Mouse (Mus musculus) embryonic facial prominence, embryonic 14.5 days (tissue): Measurements from ENCODE around the gene Pias1. TPM values are rescaled to one million over a fixed set of nuclear protein-coding genes. Genes with fewer than 3 reads are reported as not detected.

Experiments used
- ATAC-seq: fragments of 200-750 bp; cut with Nextera tagmentation; 2 replicates; pipeline ENCODE4 v1.8.0; 2017; ENCODE audit warnings: low read depth, moderate number of reproducible peaks, moderate TSS enrichment
- DNase-seq: peaks from one replicate; pipeline ENCODE4 v3.0.0-alpha.2; 2015; ENCODE audit warnings: low spot score
- H3K27ac ChIP-seq: fragments of 300-500 bp; sonication (generic); replicated peaks from 2 replicates; pipeline ENCODE4 v1.5.1; 2014; ENCODE audit warnings: low read depth, mild to moderate bottlenecking, low read length, moderate library complexity
- H3K27me3 ChIP-seq: fragments of 300-500 bp; sonication (generic); replicated peaks from 2 replicates; pipeline ENCODE4 v1.6.1; 2014; ENCODE audit warnings: low read length; ENCODE audit not compliant: control insufficient read depth, insufficient read depth
- H3K36me3 ChIP-seq: fragments of 300-500 bp; sonication (generic); 2 replicates; pipeline ENCODE4 v1.6.1; 2014; ENCODE audit warnings: low read length, mixed read lengths; ENCODE audit not compliant: control insufficient read depth, insufficient read depth
- H3K4me1 ChIP-seq: fragments of 300-500 bp; sonication (generic); 2 replicates; pipeline ENCODE4 v1.6.1; 2014; ENCODE audit warnings: antibody characterized with exemption, low read length; ENCODE audit not compliant: control insufficient read depth, insufficient read depth
- H3K4me2 ChIP-seq: fragments of 300-500 bp; sonication (generic); 2 replicates; pipeline ENCODE4 v1.6.1; 2014; ENCODE audit warnings: low read depth, mild to moderate bottlenecking, low read length, moderate library complexity, mixed read lengths
- H3K4me3 ChIP-seq: fragments of 300-500 bp; sonication (generic); 2 replicates; pipeline ENCODE4 v1.5.1; 2014; ENCODE audit warnings: low read depth, mild to moderate bottlenecking, low read length
- H3K9ac ChIP-seq: fragments of 300-500 bp; sonication (generic); 2 replicates; pipeline ENCODE4 v1.6.1; 2014; ENCODE audit warnings: low read depth, mild to moderate bottlenecking, low read length, moderate library complexity, mixed read lengths
- H3K9me3 ChIP-seq: fragments of 300-500 bp; sonication (generic); 2 replicates; pipeline ENCODE4 v1.6.1; 2016; ENCODE audit warnings: low read length; ENCODE audit not compliant: control insufficient read depth
- WGBS: fragments of 180-500 bp; shearing (Covaris S2); extraction: QIAGEN DNeasy Blood & Tissue Kit; methylation state at CpG from one replicate; pipeline ENCODE4 v1.1.7; 2014; 5-methylcytosine and 5-hydroxymethylcytosine counted together
- polyA plus RNA-seq: library from polyadenylated mRNA; unstranded; fragments of >200 nt; fragmentation: Nextera tagmentation; extraction: Ambion mirVana; gene quantifications from 2 replicates; pipeline ENCODE4 v1.2.1, GENCODE M21; 2014

Pias1 gene
- 47.2 and 49.5 TPM in 2 replicates for polyA plus RNA-seq

DNA sequence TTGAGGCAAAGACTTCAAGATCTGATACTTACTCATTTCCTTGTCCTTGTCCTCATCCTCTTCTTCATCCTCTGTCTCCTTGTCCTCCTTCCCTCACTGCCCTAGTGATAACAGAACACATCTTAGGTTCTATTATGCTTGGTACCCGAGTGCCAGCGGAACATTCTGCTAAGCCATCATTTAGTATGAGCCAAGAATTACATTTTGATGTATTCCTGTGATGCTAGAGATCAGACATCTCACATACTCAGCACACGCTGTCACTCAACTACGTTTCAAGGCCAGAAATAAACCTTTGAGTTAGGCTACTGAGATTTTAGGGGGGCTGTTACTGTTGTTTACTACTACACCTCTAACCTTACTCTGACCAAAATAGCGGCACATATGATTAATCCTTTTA is at the start of gene Pias1:
TSS of gene Pias1 (minus strand) at position 101 of the 400 bp plus-strand sequence.
- Histone ChIP-seq H3K9ac (no peak within 1 kb of the TSS), H3K4me2 (no peak within 1 kb of the TSS), H3K4me3 (no peak within 1 kb of the TSS), H3K4me1 (no peaks in the 10 kb centered on the region), H3K27me3 (no peaks in the 10 kb centered on the region), H3K36me3 (no peaks in the 10 kb centered on the region), H3K27ac (no peak within 1 kb of the TSS), H3K9me3 (no peaks in the 10 kb centered on the region)
- WGBS: 81% methylated on average over 5 of the region's 5 CpGs
- DNase-seq (no peak), ATAC-seq (no peak)

DNA sequence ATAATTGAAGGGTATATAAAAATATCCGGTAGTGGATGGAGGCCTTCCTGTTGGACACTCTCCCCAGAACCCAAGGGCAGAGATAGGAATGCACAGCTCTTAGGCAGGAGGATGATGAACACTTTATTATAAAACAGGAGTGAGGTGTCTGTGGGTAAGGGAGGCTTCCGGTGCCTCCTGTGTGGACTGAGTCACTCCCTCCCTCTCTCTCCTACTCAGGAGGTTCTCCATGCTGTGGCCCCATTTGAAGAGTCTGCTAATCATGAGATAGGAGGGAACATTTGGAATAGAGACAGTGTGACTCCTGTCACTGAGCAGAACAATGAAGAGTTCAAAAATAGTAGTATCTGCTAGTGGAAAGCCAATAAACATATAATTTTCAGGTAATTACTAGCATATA is 47.7 kb upstream of the Pias1 start:
- H3K4me1 ChIP-seq: peaks cover 8% of the 10 kb centered on the region
- no peak overlapping the region for H3K27ac ChIP-seq
- ATAC-seq (no peak), DNase-seq (no peak)
- H3K9ac ChIP-seq: no peak overlapping the region
- H3K9me3 ChIP-seq: no peaks in the 10 kb centered on the region
- no peak overlapping the region for H3K4me3 ChIP-seq
- no peaks in the 10 kb centered on the region for H3K36me3 ChIP-seq
- 86% methylated on average over 2 of the region's 2 CpGs for WGBS
- no peaks in the 10 kb centered on the region for H3K27me3 ChIP-seq
- H3K4me2 ChIP-seq: no peak overlapping the region

DNA sequence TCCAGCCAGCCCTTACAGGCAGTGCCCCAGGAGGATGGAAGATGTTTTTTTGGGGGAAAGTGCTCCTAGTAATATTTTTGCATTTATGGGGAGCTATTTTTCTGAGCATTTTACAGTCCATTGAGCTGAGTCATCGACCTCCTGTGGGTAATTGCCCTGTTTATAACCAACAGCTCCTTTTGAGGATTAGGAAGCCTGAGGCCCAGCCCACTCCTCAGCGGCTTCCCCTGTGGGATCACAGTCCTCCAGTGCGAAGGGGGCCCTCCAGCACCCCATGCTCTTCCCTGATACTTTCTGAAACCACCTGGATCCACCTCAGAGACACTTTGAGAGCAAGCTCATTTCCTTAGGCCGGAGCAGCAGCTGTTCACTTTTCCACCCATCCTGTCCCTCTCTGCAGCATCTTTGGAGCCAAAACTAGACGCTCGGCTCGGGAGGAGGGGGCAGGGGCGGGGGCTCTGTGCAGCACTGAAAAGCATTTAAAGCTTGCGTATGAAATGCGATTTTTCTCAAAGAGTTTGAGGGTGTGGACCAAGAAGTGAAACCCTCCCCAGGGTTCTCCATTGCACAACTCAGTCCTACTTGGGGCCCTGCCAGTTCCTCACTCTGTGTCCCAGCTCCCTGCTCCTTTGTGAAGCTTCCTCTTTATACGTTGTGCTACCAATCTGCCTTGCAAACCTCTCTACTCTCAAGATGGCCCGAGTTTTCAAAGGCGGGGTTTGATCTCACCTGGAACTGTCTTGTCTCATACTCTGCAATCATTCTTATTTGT is 43.5 kb upstream of the Pias1 start:
- Histone ChIP-seq H3K4me3 (no peak overlapping the region), H3K27me3 (no peaks in the 10 kb centered on the region), H3K27ac (peak overlapping the region; percentile 40; the same call in 1 of the 2 replicates), H3K36me3 (no peaks in the 10 kb centered on the region), H3K9me3 (no peaks in the 10 kb centered on the region), H3K9ac (no peak overlapping the region), H3K4me1 (peaks cover 8% of the 10 kb centered on the region), H3K4me2 (peak overlapping the region; percentile 37; the same call in 1 of the 2 replicates)
- WGBS: 34% methylated on average over 13 of the region's 13 CpGs
- DNase-seq (peak; percentile 83), ATAC-seq (peak; percentile 74)

DNA sequence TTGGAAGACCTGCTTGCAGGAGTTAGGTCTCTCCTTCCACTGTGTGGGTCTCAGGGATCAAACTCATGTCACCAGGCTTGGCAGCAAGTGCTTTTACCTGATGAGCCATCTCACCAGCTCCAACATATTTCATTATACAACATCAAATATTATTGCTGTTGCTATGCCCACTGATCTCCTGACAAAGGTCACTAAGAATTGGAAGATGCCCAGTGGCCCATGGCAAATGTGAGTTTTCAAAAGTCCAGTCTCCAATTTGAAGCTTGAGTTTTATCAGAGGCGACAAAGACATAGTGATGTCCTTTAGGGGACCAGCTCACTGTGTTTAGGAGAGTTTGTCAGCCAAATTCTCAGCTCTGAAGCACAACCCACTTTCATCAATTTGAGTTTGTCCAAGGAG is 34.8 kb upstream of the Pias1 start:
- DNase-seq (no peak), ATAC-seq (no peak)
- WGBS: 76% methylated on average over 1 of the region's 1 CpGs
- Histone ChIP-seq H3K4me1 (no peaks in the 10 kb centered on the region), H3K27me3 (no peaks in the 10 kb centered on the region), H3K4me2 (no peak overlapping the region), H3K36me3 (no peaks in the 10 kb centered on the region), H3K9me3 (peaks cover 4% of the 10 kb centered on the region; the same call in 1 of the 2 replicates), H3K4me3 (no peak overlapping the region), H3K9ac (no peak overlapping the region), H3K27ac (no peak overlapping the region)

DNA sequence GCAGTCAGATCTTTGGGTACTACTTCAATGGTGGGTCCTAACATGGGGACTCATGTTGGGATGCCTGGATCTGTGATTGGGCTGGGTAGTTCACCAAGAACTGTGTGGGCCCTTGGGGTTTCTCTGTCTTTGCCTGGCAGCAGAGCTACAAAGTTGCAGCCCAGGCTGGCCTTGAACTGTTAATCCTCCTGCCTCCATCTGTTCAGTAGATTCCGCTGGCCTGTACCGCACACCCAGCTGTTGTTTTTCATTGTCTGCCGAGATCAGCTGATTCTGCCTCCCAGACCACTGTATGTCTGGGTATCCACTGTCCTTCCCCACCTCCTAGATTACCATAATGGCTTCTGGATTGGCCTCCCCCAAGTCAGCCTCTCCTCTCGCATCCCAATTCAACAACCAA is 19.6 kb upstream of the Pias1 start:
- Histone ChIP-seq H3K9ac (no peak overlapping the region), H3K36me3 (no peaks in the 10 kb centered on the region), H3K4me3 (no peak overlapping the region), H3K4me1 (no peaks in the 10 kb centered on the region), H3K27me3 (no peaks in the 10 kb centered on the region), H3K4me2 (no peak overlapping the region), H3K9me3 (no peaks in the 10 kb centered on the region), H3K27ac (no peak overlapping the region)
- DNase-seq: no peak
- 86% methylated on average over 4 of the region's 4 CpGs for WGBS
- no peak for ATAC-seq

DNA sequence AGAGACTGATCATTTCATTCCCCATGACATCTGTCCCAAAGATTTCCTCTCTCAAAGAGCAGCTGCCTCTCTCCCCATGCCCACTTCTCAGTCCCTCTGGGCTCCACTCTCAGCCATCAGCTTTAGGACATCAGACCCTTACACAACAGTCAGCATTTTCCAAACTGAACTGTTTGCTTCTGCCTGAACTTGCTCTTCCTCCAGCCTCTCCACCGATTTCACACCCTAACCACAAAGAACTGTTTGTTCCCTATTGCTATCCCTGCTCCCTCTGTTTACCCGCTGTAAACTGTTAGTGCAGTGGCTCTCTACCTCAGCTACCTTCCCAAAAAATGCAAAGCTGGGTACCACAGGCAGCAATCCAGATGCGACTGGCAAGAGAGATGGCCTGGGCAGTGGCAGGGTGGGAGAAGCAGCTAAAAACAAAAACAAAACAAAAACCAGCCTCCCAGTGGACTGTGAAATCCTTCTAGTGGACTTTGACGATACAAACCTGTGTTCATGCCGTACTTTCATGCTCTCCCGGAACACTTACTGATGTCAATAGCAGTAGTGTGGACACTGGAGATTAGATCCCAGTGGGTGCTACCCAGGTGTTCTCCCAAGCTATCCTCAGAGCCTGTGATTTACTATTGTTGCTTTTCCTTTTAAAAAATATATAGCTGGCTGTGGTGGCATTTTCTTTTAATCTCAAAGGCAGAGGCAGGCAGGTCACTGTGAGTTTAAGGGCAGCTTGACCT is 18.5 kb upstream of the Pias1 start:
- H3K4me1 ChIP-seq: no peaks in the 10 kb centered on the region
- H3K9ac ChIP-seq: no peak overlapping the region
- H3K4me2 ChIP-seq: no peak overlapping the region
- H3K4me3 ChIP-seq: no peak overlapping the region
- ATAC-seq (no peak), DNase-seq (no peak)
- no peaks in the 10 kb centered on the region for H3K9me3 ChIP-seq
- H3K27ac ChIP-seq: no peak overlapping the region
- no peaks in the 10 kb centered on the region for H3K27me3 ChIP-seq
- WGBS: 64% methylated on average over 6 of the region's 6 CpGs
- no peaks in the 10 kb centered on the region for H3K36me3 ChIP-seq

DNA sequence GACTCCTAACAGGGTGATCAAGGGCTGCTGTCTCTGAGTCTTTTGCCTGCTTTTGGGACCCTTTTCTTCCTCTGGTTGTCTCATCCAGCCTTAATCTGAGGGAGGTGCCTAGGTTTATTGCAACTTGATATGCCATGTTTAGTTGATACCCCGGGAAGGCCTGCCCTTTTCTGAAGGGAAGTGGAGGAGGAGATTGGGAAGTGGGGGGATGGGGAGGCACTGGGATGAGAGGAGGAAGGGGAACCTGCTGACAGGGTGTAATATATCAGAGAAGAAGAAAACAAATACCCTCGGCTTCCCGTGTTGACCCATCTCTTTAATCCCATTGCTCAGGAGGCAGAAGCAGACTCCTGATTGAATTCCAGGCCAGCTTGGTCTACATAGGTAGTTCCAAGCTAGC is 10.8 kb upstream of the Pias1 start:
- Histone ChIP-seq H3K27me3 (no peaks in the 10 kb centered on the region), H3K9me3 (no peaks in the 10 kb centered on the region), H3K4me2 (no peak overlapping the region), H3K36me3 (no peaks in the 10 kb centered on the region), H3K27ac (no peak overlapping the region), H3K9ac (no peak overlapping the region), H3K4me1 (no peaks in the 10 kb centered on the region), H3K4me3 (no peak overlapping the region)
- 29% methylated on average over 3 of the region's 3 CpGs for WGBS
- ATAC-seq (no peak), DNase-seq (no peak)

DNA sequence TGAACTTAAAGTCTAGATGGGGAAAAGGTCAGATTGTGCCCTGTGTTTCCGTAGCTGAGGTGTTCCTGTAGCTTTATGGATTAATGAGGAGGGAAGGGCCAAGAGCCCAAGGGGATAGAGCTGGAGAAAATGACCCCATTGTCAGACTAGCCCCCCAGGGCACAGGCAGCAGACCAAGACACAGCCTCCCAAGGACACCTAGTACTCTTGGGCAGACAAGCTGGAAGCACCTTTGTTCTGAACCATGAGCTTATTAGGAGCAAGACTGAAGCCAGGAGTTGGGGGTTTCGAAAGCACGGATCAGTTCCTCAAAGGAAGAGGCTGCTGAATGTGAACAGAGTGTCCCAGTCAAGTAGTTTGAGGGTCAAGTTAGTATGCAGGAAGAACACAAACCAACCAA is 9.9 kb upstream of the Pias1 start:
- no peak for ATAC-seq
- Histone ChIP-seq H3K4me1 (no peaks in the 10 kb centered on the region), H3K9ac (no peak overlapping the region), H3K4me3 (no peak overlapping the region), H3K27me3 (no peaks in the 10 kb centered on the region), H3K36me3 (no peaks in the 10 kb centered on the region), H3K27ac (no peak overlapping the region), H3K9me3 (no peaks in the 10 kb centered on the region), H3K4me2 (no peak overlapping the region)
- DNase-seq: no peak
- 77% methylated on average over 3 of the region's 3 CpGs for WGBS
